Mouse (Mus musculus) right cerebral cortex, postnatal 36 days (tissue): ENCODE measurements at regions not wholly inside any gene's neighbourhood (a gene's known extent, or its start where the extent isn't known, plus 50 kb on each side); places are given as distances from the start of the nearest gene placed in this dataset.
"Not testable (repeated sequence)": the region's sequence is repeated elsewhere in the genome, so short reads cannot be mapped to it uniquely, and the experiment has no call there.

ENCODE experiments used
- DNase-seq, 2 experiments: peaks; one replicate each; pipeline ENCODE4 v3.0.0; 2022; ENCODE audit warnings: low spot score in 2 of 2, mixed read lengths in 1 of 2

DNA sequence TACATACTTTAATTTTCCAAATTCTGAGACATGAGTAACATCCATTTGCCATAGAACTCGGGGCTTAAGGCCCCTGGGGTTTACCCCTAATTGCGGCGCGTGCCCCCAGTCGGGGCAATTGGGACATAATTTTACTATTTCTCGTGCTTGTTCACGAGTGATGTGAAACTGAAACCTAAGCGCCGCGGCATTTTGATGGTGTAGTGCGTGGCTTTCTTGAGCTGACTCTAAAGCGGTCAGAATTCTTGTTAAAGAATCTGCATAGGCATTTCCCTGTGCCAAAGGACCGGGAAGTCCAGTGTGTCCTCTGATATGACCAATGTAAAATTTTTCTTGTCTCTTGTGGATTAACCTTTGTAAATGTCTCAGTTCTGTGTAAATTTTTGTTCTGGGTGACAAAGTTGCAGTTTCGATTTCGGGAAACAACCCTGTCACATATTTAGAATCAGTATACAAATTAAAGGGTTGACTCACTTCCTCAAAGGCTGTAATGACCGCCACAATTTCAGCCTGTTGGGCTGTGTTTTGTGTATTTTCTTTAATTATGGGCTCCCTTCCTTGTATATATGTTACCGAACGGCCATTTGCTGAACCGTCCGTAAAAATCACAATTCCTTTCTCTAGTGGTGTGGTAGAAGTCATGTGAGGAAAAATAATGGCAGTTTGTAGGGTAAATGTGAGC, 1037.6 kb upstream of the Sel1l start:
- not testable (repeated sequence) for DNase-seq

GRCm38 (mm10) chr12:92884014-92884413, 1035.1 kb upstream of the Sel1l start:
- not testable (repeated sequence) for DNase-seq

GRCm38 (mm10) chr12:92883091-92883490, 1034.1 kb upstream of the Sel1l start:
- not testable (repeated sequence) for DNase-seq

DNA sequence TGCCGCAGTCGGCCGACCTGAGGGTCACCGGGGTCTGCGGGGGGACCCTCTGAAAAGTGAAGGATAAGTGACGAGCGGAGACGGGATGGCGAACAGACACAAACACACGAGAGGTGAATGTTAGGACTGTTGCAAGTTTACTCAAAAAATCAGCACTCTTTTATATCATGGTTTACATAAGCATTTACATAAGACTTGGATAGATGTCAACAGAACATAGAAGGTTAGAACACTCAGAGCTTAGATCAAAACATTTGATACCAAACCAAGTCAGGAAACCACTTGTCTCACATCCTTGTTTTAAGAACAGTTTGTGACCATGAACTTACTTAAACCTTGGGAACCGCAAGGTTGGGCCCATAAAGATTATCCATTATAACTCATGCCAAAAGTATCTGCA, 1033.6 kb upstream of the Sel1l start:
- DNase-seq, result not testable (repeated sequence)

DNA sequence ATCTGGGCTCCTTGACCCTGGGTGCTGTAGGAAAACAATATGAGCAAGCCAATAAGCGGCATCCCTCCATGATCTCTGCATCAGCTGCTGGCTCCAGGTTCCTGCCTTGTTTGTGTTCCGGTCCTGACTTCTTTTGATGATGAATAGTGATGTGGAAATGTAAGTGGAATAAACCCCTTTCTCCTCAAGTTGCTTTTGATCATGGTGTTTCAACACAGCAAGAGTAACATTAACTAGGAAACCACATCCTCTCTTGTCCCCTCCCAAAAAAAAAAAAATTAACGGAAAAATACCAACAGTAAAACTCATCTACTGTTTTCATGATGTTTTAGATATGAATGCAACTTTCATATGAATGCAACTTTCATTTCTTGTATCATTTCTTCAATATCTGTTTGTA, 1024.6 kb upstream of the Sel1l start:
- no peak for DNase-seq

DNA sequence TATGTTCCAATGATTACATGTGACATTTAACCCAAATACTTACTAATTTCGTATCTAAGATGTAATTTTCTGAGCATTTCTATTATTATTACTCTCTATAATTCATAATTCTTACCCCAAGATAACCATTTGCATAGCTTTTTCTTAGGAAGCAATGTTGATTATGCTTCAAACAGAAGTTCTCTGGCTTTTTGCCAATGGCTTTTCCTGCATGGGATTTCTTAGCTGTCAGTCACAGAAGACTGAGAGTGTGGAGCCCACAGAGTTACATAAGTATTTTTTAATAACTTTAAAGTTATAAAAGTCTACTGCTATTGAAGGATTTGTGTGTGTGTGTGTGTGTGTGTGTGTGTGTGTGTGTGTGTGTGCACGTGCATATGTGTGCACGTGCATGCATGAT, 1020.4 kb upstream of the Sel1l start:
- DNase-seq, result no peak

DNA sequence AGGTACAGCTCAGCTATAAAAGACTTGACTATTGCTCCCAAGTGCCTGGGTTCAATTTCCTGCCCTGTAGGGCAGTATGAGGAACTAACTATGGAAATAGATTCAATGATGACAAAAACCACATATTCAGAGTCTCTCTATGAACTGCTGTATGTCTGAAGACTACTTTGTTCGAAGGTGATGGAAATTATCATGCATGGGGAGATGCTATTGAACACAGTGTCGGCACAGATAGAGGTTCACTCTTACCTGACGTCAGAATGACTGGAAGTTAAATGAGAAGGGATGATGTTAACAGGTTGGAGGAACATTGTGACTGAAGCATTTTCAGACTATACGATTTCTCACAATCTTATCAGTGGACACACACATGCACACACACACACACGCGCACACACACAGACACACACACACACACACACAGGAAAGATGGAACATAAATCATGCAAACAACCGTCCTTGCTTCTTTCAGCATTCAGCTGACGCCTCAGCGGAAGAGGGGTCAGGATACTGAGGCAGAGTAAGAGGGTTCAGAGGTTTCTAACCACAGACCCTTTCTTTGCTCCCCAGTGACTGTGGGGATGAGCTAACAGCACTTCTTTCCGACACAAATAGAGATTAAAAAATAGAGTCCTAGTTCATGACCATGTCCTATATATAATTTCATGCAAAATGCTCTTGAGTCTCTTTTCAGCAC, 974.3 kb upstream of the Sel1l start:
- DNase-seq, result no peak

GRCm38 (mm10) chr12:92818610-92819009, 969.7 kb upstream of the Sel1l start:
- no peak for DNase-seq

- no peak for DNase-seq
Observed at GRCm38 (mm10) chr12:92801121-92801520, 952.2 kb upstream of the Sel1l start.

GRCm38 (mm10) chr12:92783362-92783761, 934.4 kb upstream of the Sel1l start:
- DNase-seq, result no peak

DNA sequence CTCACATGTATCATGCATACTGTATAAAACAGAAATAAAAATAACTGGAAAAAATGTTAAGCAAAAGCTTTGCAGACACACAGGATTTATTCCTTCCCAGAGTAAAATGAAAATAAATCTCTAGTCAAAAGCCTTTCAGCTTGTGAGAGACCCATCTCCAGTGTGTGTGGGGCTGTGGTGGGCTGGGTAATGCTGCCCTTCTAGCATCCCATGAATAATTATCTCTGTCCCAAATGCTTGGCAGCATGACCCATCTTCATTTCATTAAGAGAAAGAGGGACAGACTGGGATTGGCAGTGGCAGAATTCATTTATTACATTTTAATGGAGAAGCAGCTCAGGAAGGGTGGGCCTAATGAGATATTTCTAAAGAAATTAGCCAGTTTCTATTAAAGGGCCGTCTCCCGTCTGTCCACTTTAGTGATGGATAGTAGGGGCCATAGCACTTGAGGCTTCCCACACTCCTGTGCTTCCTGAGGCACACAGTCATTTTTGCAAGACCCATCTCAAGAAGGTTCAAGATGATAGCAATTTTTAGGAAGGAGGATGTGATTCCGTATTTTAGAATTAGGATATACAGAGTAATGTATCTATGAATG, 930.8 kb upstream of the Sel1l start:
- no peak for DNase-seq

DNA sequence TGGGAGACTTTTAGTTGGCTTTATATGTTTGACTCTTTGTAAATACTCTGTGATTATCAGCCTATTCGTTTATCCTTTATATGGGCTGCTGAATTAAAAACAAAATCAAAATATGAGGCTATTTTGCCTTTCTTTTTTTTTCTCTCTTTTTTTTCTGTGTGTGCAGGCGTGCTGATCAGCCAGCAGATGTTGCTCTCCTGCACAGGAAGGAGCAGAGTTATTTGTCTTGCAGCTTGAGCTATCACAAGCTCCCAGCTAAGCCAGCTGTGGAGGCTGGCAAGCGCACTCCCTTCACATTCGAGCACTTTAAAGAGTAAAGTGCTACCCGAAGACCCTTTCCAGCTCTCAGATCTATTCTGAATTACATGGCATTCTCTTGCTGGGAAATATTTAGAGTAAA, 926.7 kb upstream of the Sel1l start:
- DNase-seq, result no peak

DNA sequence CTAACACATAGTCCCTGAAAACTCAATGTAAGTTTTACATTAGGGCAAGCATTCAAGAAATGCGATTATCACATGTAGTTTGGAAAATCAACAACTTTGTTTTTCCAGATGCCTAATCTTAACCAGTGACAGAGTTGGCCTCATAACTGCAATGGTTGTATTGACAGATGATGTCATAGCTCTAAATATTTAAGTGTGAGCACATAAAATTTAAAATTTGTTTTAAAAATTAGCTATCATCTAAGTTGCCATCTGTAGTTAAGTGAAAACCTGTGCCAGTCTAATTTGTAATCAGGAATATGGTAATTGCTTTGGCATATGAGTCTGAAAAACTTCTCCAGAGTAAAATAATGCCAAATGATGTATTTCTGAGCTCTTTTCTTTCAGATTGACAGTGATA, 899.6 kb upstream of the Sel1l start:
- DNase-seq, result no peak

GRCm38 (mm10) chr12:92740818-92741217, 891.9 kb upstream of the Sel1l start:
- no peak for DNase-seq

GRCm38 (mm10) chr12:92739196-92739595, 890.2 kb upstream of the Sel1l start:
- DNase-seq, result no peak

GRCm38 (mm10) chr12:92737623-92738370, 888.8 kb upstream of the Sel1l start:
- DNase-seq, result peak in 1 of 2 experiments; percentile 20

DNA sequence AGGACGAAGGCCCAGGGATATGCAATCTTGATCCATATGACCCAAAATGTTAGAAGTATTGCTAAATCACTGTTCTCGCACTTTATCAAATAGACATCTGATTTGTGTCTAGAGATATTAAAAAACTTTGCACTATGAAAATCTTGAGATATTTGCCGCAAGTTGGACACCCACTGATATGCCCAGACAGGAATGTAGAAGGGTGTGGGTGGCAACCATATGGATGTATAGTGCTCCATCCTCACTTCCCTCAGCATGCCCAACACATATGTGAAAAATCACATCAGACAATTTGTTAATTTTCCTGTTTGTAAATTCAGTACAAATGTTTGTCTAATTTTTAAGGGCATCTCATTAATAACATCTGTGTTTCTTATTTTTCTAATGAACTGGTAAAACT, 874.1 kb upstream of the Sel1l start:
- DNase-seq, result peak in 1 of 2 experiments; percentile 28

DNA sequence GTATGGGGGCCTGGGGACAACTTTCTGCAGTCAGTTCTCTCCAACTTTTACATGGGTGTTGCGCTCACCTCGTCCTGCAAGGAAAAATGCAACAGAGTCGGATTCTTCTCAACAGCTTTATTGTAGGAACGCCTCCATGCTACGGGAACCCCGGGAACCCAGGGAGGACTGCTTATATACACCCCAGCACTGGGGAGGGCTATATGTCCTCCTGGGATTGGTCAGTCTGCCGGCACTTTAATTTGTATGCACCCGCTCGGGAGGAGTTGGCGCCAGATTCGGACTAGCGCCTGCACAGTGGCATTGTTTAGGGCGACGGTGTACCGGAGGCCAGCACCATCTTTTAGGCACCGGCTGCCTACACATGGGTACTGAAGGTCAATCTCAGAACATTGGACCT, 864.5 kb upstream of the Sel1l start:
- no peak for DNase-seq

DNA sequence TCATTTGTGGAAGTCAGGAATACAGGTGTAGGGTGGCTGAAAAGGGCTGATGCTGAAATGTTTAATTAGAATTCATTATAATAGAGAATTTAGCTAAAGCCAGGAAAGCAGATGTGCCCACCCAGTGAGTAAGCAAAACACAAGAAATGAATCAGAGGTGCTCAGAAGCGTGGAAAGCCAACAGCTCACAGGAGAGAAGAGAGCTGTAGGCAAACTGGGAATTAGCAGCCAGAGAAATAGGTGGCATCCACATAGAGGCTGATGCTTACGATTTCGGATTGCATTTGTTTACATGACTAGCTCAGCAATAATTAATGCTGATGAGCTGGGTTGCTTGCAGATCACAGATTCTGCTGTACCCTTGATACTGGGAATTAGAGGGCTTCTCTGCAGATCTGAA, 859.5 kb upstream of the Sel1l start:
- no peak for DNase-seq

DNA sequence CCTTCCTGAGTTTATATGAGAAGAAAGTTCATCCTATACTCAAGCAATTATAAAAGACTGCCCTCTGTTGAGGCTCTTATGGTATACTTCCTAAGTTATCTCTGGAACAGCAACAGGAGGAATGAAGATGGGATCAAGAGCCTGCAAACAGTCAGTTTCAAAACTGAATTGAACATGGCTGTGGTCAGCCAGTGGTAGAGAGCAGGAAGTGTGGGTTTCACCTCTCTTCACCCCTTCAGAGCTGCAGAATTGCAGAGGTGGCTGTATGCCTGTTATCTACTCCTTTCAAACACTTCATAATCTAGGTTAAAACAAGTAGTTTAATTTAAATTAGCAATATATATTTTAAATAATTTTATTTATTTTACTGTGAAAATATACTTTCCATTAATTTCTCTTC, 854.8 kb upstream of the Sel1l start:
- DNase-seq, result no peak

- DNase-seq, result no peak
Observed at GRCm38 (mm10) chr12:92692956-92693355, 844.0 kb upstream of the Sel1l start.

- no peak for DNase-seq
Observed at GRCm38 (mm10) chr12:92672396-92672795, 823.4 kb upstream of the Sel1l start.
